Mouse (Mus musculus) bone marrow macrophage, adult 2 months (primary cell): ENCODE data around the gene Wipf2.

Experiments used
- CTCF ChIP-seq: IDR thresholded peaks from 2 replicates; pipeline ENCODE4 v1.5.1; 2012; ENCODE audit warnings: low read depth, mild to moderate bottlenecking, low read length, moderate library complexity
- POLR2A ChIP-seq: IDR thresholded peaks from 2 replicates; pipeline ENCODE4 v1.6.1; 2012; ENCODE audit warnings: mild to moderate bottlenecking, low read depth, low read length, borderline replicate concordance

DNA sequence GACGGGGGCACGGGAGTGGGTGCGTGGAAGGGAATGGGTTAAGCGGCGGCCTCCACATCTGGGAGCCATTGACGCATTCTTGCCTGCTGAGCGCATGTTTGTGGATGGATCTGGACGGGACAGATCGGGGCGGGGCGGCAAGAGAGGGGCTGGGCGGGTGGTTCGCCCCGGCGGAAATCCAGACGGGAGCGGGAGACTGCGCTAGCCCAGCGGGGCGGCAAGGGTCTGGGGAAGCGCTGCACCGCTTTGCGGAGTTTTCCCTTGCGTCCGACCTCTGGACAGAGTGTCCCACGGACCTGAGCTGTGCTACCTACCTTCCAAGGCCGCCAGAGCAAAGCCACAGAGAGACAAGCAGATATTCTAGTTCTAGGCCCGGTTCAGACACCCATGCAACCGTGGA lies 72.7 kb downstream of the Wipf2 start:
- TF ChIP-seq CTCF (no peak), POLR2A (no peak)
